Mouse (Mus musculus) forebrain, embryonic 15.5 days (tissue): ENCODE measurements around the gene Ltf. TPM values are rescaled to one million over a fixed set of nuclear protein-coding genes. Genes with fewer than 3 reads are reported as not detected.

Experiments used
- ATAC-seq: fragments of 200-750 bp; cut with Nextera tagmentation; replicated peaks from 2 replicates; pipeline ENCODE4 v1.8.0; 2017; ENCODE audit warnings: mild to moderate bottlenecking, moderate TSS enrichment, moderate library complexity
- H3K27ac ChIP-seq: fragments of 300-500 bp; sonication (generic); replicated peaks from 2 replicates; pipeline ENCODE4 v1.5.1; 2015; ENCODE audit warnings: mild to moderate bottlenecking, inconsistent platforms
- H3K27me3 ChIP-seq: fragments of 300-500 bp; sonication (generic); 2 replicates; pipeline ENCODE4 v1.6.1; 2015; ENCODE audit warnings: inconsistent platforms
- H3K36me3 ChIP-seq: fragments of 300-500 bp; sonication (generic); 2 replicates; pipeline ENCODE4 v1.6.1; 2015; ENCODE audit warnings: mild to moderate bottlenecking, inconsistent platforms
- H3K4me1 ChIP-seq: fragments of 300-500 bp; sonication (generic); 2 replicates; pipeline ENCODE4 v1.6.1; 2015; ENCODE audit warnings: inconsistent platforms
- H3K4me2 ChIP-seq: fragments of 300-500 bp; sonication (generic); replicated peaks from 2 replicates; pipeline ENCODE4 v1.6.1; 2015; ENCODE audit warnings: mild to moderate bottlenecking, inconsistent platforms
- H3K4me3 ChIP-seq: fragments of 300-500 bp; sonication (generic); 2 replicates; pipeline ENCODE4 v1.5.1; 2015; ENCODE audit warnings: mild to moderate bottlenecking, inconsistent platforms
- H3K9ac ChIP-seq: fragments of 300-500 bp; sonication (generic); replicated peaks from 2 replicates; pipeline ENCODE4 v1.6.1; 2015; ENCODE audit warnings: mild to moderate bottlenecking, inconsistent platforms
- H3K9me3 ChIP-seq: fragments of 300-500 bp; sonication (generic); 2 replicates; pipeline ENCODE4 v1.6.1; 2016; ENCODE audit warnings: inconsistent platforms
- WGBS: fragments of 180-500 bp; shearing (Covaris S2); methylation state at CpG from one replicate; pipeline ENCODE4 v1.1.7; 2015; ENCODE audit warnings: mixed read lengths; 5-methylcytosine and 5-hydroxymethylcytosine counted together
- polyA plus RNA-seq: library from polyadenylated mRNA; unstranded; fragments of >200 nt; fragmentation: Nextera tagmentation; extraction: Ambion mirVana; gene quantifications from 2 replicates; pipeline ENCODE4 v1.2.1, GENCODE M21; 2015

Ltf gene
- polyA plus RNA-seq, 1 experiment from 2014 or later = 0.64 TPM

- Histone ChIP-seq H3K36me3 (no peaks in the 10 kb centered on the region), H3K27me3 (no peaks in the 10 kb centered on the region), H3K9ac (no peak overlapping the region), H3K9me3 (no peaks in the 10 kb centered on the region), H3K27ac (no peak overlapping the region), H3K4me3 (no peak overlapping the region), H3K4me2 (no peak overlapping the region), H3K4me1 (no peaks in the 10 kb centered on the region)
- ATAC-seq = no peak
- 87% methylated on average over 5 of the region's 5 CpGs for WGBS
Observed at GRCm38 (mm10) chr9:111042266-111042665, 23.2 kb downstream of the Ltf start.

GRCm38 (mm10) chr9:111046222-111046621 lies 27.2 kb downstream of the Ltf start:
- Histone ChIP-seq H3K27me3 (no peaks in the 10 kb centered on the region), H3K4me2 (no peak overlapping the region), H3K9me3 (no peaks in the 10 kb centered on the region), H3K4me3 (no peak overlapping the region), H3K9ac (no peak overlapping the region), H3K4me1 (no peaks in the 10 kb centered on the region), H3K27ac (no peak overlapping the region), H3K36me3 (no peaks in the 10 kb centered on the region)
- WGBS = 89% methylated on average over 3 of the region's 3 CpGs
- ATAC-seq = no peak

DNA sequence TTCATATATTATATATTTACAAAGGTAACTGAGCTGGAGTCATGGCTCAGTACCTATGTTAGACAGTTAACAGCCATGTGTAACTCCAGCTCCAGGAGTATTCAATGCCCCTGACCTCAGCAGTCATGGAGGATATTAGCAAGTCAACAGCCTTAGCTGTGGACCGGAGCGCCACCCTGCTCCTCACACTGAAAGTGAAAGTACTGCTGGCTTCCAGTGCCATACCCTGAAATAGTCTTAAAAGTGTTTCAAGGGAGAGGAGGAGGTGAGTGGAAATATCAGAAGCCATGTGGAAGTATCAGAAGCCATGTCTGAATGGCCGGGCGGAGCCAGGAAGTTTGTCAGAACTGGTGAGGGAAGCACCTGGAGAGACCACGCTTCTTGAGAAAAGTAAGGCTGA lies 28.2 kb downstream of the Ltf start:
- WGBS = 92% methylated on average over 5 of the region's 5 CpGs
- no peak for ATAC-seq
- H3K27ac ChIP-seq = no peak overlapping the region
- no peak overlapping the region for H3K4me2 ChIP-seq
- H3K27me3 ChIP-seq = no peaks in the 10 kb centered on the region
- H3K36me3 ChIP-seq = no peaks in the 10 kb centered on the region
- H3K4me1 ChIP-seq = no peaks in the 10 kb centered on the region
- H3K9ac ChIP-seq = no peak overlapping the region
- H3K9me3 ChIP-seq = no peaks in the 10 kb centered on the region
- H3K4me3 ChIP-seq = no peak overlapping the region

DNA sequence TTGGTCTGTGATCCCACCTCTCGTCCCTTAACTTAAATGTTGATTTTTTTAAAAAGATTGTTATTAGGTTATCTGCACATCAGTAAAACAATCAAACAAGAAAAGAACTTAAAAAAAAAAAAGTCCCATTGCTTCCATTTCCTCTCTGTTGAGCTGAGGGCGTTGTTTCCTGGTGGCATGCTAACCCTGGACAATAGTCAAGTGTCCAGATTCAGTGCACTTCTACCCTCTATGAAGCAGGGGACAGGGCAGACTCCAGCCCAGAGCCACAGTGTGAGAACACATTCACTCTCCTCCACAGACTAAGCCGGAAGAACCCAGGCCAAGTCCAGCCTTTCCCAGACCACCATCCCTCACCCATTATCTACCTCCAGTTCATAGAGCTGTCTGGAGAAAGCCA lies 29.4 kb downstream of the Ltf start:
- no peak overlapping the region for H3K4me2 ChIP-seq
- H3K27me3 ChIP-seq = no peaks in the 10 kb centered on the region
- H3K36me3 ChIP-seq = no peaks in the 10 kb centered on the region
- H3K4me1 ChIP-seq = no peaks in the 10 kb centered on the region
- 91% methylated on average over 3 of the region's 3 CpGs for WGBS
- H3K4me3 ChIP-seq = no peak overlapping the region
- H3K9me3 ChIP-seq = no peaks in the 10 kb centered on the region
- H3K9ac ChIP-seq = no peak overlapping the region
- H3K27ac ChIP-seq = no peak overlapping the region
- ATAC-seq = no peak

- WGBS = 89% methylated on average over 9 of the region's 9 CpGs
- ATAC-seq = no peak
Observed at GRCm38 (mm10) chr9:111054923-111055322, 35.9 kb downstream of the Ltf start.

DNA sequence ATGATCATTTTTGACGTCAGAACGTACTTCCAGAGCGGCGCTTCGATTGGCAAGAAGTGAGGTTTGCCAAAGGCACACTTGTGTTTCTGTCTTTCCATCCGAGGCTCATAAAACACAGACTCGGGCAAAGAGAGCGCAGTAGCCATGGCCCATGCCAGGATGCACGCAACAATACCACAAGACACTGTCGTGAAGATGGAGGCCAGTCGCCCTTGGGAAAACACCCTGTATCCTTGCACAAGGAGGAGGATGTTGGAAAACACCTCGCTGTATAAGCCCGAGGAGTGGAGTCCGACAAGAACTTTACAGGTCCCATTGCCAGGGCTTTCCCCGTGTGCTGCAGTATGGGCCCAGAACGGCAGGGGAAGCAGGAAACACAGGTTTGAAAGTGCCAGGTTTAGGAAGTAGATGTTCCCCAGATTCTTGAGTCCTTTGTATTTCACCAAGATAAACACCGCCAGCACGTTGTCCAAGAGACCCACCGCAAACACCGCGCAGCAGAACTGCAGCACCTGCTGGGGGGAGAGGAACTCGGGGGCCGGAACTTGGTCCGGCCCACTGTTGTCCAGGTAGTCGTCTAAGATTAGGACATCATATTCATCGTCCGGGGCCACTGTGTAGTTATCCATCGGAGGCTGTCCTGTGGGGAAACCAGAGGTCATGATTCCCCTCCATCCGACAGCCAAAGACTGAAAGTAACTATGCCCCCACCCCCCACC lies 36.9 kb downstream of the Ltf start:
- H3K27ac ChIP-seq = no peak overlapping the region
- 81% methylated on average over 29 of the region's 29 CpGs for WGBS
- H3K36me3 ChIP-seq = no peaks in the 10 kb centered on the region
- no peak for ATAC-seq
- H3K9me3 ChIP-seq = no peaks in the 10 kb centered on the region
- no peak overlapping the region for H3K4me3 ChIP-seq
- no peak overlapping the region for H3K4me2 ChIP-seq
- no peak overlapping the region for H3K9ac ChIP-seq
- no peaks in the 10 kb centered on the region for H3K27me3 ChIP-seq
- H3K4me1 ChIP-seq = no peaks in the 10 kb centered on the region

More at GRCm38 (mm10) chr9:111054923-111055322, 35.9 kb downstream of the Ltf start:
- Histone ChIP-seq H3K27me3 (no peaks in the 10 kb centered on the region), H3K4me1 (no peaks in the 10 kb centered on the region), H3K27ac (no peak overlapping the region), H3K4me3 (no peak overlapping the region), H3K36me3 (no peaks in the 10 kb centered on the region), H3K9me3 (no peaks in the 10 kb centered on the region), H3K4me2 (no peak overlapping the region), H3K9ac (no peak overlapping the region)

DNA sequence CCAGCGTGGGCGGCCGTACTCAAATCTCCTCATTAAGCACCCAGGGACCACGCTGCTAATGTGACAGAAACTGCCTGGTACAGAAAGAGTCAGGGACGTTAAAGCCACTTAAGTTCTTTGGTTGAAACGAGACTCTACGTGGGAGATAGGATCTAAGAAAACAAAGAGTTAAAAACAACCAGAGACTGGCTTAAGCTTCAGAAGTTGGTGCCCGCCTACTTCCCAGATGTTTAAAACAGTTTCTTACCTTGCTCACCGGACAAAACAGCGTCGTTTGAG lies 37.4 kb downstream of the Ltf start:
- Histone ChIP-seq H3K27ac (no peak overlapping the region), H3K36me3 (no peaks in the 10 kb centered on the region), H3K9ac (no peak overlapping the region), H3K27me3 (no peaks in the 10 kb centered on the region), H3K4me1 (no peaks in the 10 kb centered on the region), H3K9me3 (no peaks in the 10 kb centered on the region), H3K4me3 (0 out of 2 replicates have a peak overlapping the region, but pooled peaks have one; percentile 3), H3K4me2 (no peak overlapping the region)
- no peak for ATAC-seq
- WGBS = 24% methylated on average over 11 of the region's 11 CpGs

GRCm38 (mm10) chr9:111056798-111057543 lies 37.9 kb downstream of the Ltf start, which contains the start of gene Ccrl2:
Gene Ccrl2, minus strand, starts transcription at chr9:111057519.
- Histone ChIP-seq H3K4me2 (no peak within 1 kb of the TSS), H3K4me3 (0 out of 2 replicates have a peak within 1 kb of the TSS, but pooled peaks have one; percentile 3), H3K27ac (no peak within 1 kb of the TSS), H3K36me3 (no peaks in the 10 kb centered on the region), H3K4me1 (no peaks in the 10 kb centered on the region), H3K9me3 (no peaks in the 10 kb centered on the region), H3K27me3 (no peaks in the 10 kb centered on the region), H3K9ac (no peak within 1 kb of the TSS)
- WGBS = 65% methylated on average over 17 of the region's 17 CpGs
- no peak for ATAC-seq

GRCm38 (mm10) chr9:111057544-111058370 lies 38.7 kb downstream of the Ltf start:
- ATAC-seq = no peak
- 71% methylated on average over 14 of the region's 14 CpGs for WGBS
- no peaks in the 10 kb centered on the region for H3K36me3 ChIP-seq
- H3K4me2 ChIP-seq = no peak overlapping the region
- H3K4me3 ChIP-seq = no peak overlapping the region
- H3K27ac ChIP-seq = no peak overlapping the region
- no peak overlapping the region for H3K9ac ChIP-seq
- H3K9me3 ChIP-seq = no peaks in the 10 kb centered on the region
- no peaks in the 10 kb centered on the region for H3K27me3 ChIP-seq
- no peaks in the 10 kb centered on the region for H3K4me1 ChIP-seq

DNA sequence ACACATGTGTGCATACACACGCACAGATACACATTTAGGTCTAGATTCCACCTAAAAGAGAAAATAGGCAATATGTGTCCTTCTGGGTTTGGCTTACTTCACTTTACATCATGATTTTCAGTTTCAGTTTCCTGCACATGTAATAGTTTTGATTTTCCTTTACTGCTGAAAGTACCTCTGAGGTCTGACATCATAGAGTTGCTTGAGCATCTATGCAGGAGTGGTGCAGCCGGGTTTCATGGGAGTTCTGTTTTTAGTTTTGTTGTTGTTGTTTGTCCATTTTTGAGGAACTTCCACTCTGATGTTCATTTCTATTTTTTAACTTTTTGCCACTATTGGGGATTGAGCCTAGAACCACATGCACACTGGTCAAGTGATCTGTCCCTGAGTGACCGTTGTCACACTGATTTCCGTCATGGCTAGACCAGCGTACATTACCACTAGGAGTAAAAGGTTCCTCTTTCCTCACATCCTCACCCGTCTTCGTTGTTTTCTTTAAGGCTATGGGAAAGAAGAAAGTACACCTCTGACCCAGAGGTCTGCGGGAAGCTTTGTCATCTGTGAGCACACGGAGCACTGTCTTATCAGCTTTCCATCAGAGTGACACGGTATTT lies 40.0 kb downstream of the Ltf start:
- no peak overlapping the region for H3K4me3 ChIP-seq
- 83% methylated on average over 10 of the region's 10 CpGs for WGBS
- H3K4me2 ChIP-seq = no peak overlapping the region
- H3K9me3 ChIP-seq = no peaks in the 10 kb centered on the region
- H3K4me1 ChIP-seq = no peaks in the 10 kb centered on the region
- no peak for ATAC-seq
- H3K27me3 ChIP-seq = no peaks in the 10 kb centered on the region
- no peak overlapping the region for H3K9ac ChIP-seq
- H3K27ac ChIP-seq = no peak overlapping the region
- H3K36me3 ChIP-seq = no peaks in the 10 kb centered on the region

DNA sequence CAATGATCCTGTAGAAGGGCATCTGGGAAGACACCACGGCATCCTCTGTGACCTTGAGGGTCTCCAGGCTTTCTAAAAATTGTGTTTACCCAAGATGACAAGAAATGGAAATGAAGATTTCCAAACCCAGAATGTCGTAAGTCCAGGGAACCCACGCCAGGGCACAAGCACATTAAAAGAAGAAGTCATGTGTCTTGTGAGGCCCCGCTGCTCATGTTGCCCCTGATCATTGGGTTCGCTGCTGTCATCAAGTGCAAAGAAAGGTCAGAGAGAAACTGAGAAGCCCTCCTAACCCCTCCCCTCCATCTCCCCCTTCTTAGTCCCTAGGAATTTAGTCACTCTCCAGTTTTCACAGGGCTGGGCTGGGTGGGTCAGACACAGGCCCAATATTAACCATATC lies 43.8 kb downstream of the Ltf start:
- H3K4me2 ChIP-seq = no peak overlapping the region
- H3K9me3 ChIP-seq = no peaks in the 10 kb centered on the region
- no peaks in the 10 kb centered on the region for H3K27me3 ChIP-seq
- no peak overlapping the region for H3K27ac ChIP-seq
- ATAC-seq = no peak
- no peaks in the 10 kb centered on the region for H3K36me3 ChIP-seq
- no peak overlapping the region for H3K9ac ChIP-seq
- 89% methylated on average over 5 of the region's 5 CpGs for WGBS
- H3K4me3 ChIP-seq = no peak overlapping the region
- H3K4me1 ChIP-seq = no peaks in the 10 kb centered on the region

GRCm38 (mm10) chr9:111067052-111067451 lies 48.0 kb downstream of the Ltf start:
- H3K27me3 ChIP-seq = no peaks in the 10 kb centered on the region
- no peak overlapping the region for H3K27ac ChIP-seq
- no peaks in the 10 kb centered on the region for H3K9me3 ChIP-seq
- H3K4me2 ChIP-seq = no peak overlapping the region
- ATAC-seq = no peak
- WGBS = 91% methylated on average over 4 of the region's 4 CpGs
- no peaks in the 10 kb centered on the region for H3K4me1 ChIP-seq
- no peak overlapping the region for H3K9ac ChIP-seq
- H3K36me3 ChIP-seq = no peaks in the 10 kb centered on the region
- no peak overlapping the region for H3K4me3 ChIP-seq
